Mouse (Mus musculus): ENCODE data around the gene Slc7a7.

Gene Slc7a7

DNA sequence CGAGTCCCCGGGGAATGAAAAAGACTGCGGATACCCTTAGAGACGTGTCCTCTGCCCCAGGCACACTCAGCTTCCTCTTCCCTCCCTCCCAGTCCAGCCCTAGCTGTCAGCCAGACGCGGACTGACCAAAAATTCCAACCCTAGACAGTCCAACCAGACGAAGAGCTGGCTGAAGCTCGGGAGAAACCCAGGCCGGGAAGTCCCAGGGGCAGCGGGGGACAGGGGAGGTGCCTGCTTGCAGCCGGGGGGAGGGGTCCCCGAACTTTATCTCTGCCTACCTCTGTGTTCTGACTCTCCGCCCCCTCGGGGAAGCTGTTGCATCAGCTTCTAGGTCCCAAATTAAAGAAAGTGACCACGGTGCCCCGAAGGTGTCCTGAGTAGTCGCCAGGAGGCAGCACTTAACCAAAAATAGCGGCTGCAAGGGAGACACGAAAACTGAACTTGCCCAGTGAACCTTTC, at the start of gene Slc7a7:
Gene Slc7a7 (minus strand): TSS at position 158 of the 459 bp plus-strand sequence.
- DNase-seq = peak; percentile 62

DNA sequence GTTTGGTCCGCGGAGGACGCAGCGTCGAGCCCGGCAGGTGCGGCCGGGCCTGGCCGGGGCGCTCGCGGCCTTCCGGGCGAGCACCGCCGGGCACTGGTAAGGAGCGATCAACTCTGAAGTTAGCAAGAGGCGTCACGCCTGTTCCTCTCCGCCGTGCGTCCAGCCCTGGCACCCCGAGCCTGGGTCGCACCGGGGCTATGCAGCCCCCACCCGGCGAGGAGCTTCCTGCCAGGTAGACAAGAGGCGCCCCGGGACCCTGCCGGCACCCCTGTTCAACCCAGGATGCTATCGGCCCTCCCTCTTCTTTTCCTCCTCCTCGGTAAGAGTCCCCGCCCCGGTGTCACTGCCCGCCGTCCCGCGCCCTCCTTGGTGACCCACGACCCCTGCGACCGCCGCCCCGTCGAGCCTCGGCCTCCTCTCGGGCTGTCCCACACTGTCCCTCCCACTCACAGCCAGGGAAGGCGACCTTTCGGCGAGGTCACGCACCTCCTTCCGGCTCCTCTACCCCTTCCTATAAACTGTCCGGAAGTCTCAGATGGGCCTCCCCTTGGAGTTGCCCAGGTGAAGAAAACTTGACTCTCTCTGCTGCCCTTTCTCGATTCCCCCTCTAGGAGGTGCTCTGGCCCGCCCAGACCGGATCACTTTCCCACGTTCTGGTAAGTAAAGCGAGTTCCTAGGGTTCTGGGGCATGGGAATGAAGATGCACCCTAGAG, 46.9 kb upstream of the Slc7a7 start:
- DNase-seq = peak; percentile 88

DNA sequence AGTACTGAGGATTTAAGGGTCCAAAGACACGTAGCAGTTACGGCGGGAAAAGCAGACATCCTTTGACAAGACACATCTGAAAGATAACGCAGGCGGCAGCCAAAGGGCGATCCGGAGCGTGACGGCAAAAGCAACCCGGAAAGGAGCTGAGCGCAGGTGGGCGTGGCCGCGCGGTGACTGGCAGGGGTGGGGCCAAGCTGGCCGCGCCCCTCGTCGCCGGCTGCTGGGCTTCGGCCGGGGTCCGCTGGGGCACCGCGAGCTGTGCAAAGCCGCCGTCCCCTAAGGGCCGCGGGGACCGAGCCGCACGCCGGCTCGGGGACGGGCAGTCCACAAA, 46.3 kb upstream of the Slc7a7 start, which contains the start of gene Lrp10:
Gene Lrp10 (plus strand): TSS at position 179 of the 334 bp plus-strand sequence.
- DNase-seq = peak; percentile 93

DNA sequence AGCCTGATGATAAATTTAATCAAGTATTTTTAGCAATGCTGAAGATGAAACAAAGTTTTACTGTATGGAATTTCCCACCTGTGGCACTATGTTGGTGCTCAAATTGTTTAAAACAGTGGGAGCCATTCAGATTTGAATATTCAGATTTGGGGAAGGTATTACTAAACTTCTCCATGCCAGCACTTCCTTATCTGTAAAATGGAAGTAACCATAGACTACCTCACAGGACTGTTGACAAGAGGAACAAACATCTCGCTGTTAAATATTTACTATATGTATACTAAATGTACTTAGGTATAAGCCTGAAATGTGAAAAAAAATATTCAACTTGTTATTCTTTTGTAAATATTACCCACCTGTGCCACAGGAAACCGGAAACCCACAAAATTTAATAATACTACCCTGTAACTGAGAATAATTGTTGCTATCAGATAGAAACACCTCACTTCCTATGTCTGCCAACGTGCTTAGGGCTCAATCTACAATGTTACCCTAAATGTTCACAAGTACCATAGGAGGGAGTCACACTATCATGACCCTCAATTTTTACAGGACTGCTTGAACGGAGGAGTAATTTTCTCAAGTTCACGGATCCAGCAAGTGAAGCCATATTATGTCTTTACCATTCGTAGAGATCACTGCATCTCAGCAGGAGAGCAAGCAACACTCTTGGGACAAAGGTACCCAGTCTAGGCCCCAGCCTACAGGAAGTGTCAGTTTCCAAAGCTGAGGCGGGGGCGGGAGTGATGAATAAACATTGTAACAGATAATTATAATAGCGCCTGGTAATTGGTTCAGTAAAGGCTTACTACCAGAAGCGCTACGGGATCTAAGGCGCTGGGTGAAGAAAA, 45.8 kb upstream of the Slc7a7 start:
- no peak for DNase-seq

DNA sequence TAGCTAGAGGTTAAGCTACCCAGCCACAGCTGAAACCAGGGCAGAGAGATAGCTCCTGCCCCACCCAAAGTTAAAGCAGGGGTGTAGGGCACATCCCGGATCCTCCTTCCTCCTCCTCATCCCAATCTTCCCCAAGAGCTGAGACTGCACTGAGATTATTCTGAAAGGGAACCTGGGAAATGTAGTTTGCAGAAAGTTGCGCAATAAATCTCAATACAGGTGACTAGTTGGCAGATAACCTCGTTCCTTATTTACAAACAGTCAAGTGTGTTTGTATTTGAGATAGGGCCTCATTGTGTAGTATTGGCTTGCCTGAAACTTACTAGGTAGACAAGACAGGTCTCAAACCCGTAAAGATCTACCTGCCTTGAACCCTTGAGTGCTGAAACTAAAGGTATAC, 44.6 kb upstream of the Slc7a7 start:
- DNase-seq = no peak

DNA sequence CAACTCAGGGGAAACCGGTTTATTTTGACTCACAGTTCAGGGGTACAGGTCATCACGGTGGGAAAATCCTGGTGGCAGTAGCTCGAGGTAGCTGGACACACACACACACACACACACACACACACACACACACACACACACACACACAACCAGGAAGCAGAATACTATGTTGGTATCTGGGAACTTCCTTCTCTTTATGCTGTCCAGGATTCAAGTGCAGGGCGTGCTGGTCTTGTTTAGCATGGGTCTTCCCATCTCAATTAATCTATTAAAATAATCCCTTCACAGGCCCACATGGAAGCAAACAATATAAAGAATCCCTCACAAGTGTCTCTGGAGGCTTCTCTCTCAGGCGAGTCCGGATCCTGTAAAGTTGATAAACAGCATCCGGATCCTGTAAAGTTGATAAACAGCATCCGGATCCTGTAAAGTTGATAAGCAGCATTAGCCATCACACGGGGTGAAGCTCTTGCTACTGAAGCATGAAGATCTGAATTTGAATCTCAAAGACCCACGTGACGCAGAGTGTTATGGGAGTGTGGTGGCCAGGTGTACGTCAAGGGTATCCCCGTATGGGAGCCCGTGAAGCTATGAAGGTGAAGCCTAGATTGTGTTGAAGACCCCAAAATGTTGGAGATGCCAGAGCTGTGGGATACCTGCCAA, 40.5 kb upstream of the Slc7a7 start:
- no peak for DNase-seq

DNA sequence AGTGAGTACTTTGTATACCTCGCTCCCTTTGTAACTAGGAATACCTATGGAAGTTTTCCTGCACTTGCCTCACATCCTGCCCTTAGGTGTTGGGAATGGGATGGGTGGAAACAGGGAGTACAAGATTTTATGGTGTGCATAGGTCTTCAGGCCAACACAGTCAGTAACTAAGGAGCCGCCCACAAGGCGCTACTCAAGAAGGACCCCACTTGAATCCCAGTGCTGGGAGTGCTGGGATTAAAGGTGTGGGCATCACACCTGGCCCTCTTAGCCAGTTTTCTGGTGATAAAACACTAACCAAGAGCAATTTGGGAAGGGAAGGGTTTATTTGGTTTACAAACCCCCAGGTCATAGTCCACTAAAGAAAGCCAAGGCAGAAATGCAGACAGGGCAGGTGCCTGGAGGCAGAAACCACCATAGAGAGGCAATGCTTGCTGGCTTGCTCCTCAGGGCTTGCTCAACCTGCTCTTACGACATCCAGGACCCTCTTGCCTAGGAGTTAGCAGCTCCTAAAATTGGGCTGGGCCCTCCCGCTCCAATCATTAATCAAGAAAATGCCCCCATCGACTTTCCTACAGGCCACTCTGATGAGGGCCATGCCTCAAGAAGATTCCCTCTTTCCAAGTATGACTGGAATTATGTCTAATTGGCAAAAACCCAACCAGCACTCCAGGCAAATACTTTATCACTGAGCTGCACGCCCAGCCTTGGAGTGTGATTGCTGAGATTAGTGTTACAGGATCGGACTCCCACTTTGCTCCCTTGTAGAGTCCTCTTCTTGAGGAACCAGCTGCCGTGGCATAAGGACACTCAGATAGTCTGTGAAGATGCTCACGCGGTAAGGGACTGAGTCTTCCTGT, 37.3 kb upstream of the Slc7a7 start:
- DNase-seq = no peak

DNA sequence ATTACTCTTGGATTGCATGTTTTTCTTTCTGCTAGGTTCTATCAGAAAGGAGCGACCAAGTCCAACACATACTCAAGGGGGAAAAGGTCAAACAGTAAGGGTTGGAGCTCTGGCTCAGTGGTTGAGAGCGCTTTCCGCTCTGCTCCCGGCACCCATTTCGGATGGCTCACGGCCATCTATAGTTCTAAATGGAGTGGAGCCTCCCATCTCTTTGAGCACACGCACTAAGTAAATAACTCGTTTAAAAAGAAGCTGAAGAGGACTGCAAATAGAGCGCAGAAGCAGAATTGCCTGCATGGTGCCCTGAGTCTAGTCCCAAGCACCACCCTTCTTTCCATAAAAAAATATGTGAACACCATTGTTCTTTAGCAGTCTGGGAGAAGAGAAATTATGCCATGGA, 36.0 kb upstream of the Slc7a7 start:
- DNase-seq = no peak

DNA sequence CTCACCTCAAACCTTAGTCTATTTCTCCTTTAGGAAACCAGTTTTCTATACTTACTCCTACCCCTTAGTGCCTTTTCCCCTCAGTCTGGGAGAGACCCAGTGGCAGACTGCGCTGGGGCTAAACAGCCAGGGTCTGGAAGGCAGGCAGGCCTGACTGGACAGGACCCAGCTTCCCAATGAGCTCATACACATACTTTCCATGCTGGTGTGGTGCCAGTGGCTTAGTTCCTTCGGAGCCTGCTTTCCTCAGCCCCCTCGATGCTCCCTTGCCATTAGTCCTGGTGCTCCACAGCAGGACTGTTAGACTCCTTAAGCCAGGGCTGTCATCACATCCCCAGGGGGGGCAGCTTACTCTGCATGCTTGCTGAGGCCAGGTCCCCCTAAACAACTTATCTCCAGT, 27.9 kb upstream of the Slc7a7 start:
- DNase-seq = peak; percentile 88

DNA sequence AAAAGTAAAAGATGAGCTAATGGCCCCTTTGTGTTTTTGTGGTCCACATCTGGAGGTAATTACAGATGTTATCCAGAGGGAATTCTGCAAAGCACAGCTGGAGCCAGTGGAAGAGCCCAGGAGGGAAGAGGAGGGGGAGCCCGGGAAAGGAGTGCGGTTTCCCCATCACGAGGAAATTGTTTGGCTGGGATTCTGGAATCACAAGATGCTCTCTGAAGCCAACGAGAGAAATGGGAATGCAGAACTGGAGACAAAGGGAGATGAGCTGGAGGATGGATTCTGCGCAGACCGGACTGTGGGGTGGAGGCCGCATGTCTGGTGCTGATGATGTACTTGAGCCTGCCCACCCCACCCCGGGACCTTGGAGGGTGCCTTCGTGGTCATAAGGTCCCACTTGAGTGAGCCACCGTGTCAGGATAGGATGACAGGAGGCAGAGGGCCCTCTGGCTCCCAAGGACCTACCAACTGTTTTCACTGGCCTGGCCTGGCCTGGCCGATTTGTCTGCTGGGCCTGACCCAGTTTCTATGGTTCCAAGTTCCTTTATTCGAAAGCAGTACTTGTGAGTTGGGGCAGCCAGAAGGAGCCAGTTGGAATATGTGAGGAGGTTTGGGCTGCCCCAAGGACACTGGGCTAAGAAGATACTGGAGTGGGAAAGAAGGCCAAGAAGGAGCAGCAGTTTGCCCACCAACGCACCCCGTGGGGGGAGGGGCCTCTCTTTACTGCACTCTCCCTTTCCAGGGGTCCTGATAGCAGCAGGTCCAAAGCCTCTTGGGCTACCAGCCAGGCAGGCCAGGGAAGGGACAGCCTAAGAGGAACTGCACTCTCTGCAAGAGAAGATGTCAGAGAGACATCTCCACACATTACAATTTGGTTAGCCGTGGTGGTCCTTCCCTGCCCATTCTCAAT, 26.4 kb upstream of the Slc7a7 start:
- DNase-seq = peak; percentile 82

DNA sequence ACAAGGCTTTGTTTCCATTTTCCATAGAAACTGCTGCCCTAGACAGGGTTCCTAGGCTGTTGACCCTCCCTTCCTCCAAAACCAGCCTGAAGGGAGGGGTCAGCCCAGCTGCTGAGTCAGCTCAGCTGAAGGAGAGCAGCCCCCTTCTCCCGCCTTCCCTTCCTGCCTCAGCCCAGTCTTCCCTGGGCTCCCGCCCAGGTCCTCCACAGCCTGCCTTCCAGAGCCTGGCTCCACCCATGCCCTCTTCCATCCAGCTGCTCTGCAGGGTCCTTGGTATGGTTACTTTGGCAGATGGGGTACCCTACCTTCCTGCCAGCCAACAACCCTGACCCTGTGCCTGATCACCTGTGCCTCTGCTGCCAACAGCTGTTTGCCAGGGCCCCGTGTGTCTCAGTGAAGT, 25.6 kb upstream of the Slc7a7 start:
- peak; percentile 87 for DNase-seq

DNA sequence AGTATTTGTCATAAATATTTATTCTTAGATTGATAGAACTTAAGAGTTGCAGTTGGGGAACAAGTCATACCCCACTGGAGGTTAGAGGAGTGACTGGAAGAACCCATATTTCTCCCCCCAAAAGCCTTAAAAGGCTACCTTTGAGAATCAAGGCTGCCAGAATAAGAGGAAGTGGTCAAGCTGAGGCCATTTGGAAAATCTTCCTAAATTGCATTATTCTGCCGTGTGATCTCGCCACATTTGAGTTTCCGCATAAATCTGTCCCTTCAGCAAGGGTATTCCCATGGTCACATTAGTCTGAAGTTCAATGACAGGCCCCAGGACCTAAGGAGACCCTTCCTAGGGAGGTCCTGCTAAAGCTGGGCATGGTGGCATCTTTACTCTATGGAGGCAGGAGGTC, 25.0 kb upstream of the Slc7a7 start:
- no peak for DNase-seq

DNA sequence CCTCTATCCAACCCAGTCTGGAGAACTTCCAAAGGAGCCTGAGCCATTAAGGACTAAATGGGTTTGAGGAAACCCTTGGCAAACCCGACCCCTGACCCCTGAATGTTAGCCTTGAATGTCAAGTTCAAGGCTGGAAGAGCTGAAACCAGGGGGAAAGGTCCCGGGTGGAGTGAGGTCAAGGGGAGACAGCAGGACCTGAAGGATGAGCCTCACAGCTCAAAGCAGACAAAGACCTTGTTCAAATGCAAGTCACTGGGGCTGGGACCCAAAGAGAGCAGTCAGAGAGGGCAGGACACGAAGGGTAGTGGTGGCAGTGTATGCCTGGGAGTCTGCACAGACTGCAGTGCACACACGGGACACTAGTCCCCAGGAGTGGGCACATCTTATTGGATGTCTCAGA, 23.8 kb upstream of the Slc7a7 start:
- no peak for DNase-seq

DNA sequence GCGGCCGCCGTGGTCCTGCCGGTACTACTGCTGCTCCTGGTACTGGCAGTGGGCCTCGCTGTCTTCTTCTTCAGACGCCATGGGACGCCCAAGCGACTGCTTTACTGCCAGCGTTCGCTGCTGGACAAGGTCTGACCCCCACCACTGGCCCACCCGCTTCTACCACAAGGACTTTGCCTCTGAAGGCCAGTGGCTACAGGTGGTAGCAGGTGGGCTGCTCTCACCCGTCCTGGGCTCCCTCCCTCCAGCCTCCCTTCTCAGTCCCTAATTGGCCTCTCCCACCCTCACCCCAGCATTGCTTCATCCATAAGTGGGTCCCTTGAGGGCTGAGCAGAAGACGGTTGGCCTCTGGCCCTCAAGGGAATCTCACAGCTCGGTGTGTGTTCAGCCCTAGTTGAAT, 23.0 kb upstream of the Slc7a7 start:
- DNase-seq = no peak

DNA sequence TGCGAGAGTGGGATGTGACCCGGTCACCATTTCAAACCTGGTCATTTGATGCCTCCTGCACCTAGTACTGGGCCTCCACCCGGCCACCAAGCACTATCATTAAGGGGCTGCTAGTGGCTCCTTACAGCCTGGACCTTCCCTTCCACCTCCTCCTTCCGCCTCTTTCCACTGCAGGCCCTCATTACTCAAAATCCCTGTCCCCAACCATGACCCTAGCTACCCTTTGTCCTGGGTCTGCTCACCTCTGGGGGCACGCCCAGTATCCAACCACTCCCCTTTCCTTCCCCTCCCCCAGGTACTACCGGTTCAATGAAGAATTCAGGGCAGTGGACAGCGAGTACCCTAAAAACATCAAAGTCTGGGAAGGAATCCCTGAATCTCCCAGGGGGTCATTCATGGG, 22.0 kb upstream of the Slc7a7 start:
- no peak for DNase-seq

DNA sequence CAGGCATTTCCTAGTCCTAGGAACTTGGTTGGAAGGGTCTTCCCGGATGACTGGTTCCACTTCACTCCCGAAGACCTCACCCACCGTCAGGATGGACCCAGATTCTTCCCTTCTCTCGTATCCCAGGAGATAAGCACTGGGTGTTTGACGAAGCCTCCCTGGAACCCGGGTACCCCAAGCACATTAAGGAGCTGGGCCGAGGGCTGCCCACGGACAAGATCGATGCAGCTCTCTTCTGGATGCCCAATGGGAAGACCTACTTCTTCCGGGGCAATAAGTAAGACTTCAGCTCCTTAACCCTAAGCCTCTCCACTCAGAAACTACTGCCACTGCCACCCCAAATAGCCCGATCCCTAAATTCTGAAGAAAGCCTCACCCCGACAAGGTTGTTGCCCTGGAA, 21.6 kb upstream of the Slc7a7 start:
- no peak for DNase-seq

DNA sequence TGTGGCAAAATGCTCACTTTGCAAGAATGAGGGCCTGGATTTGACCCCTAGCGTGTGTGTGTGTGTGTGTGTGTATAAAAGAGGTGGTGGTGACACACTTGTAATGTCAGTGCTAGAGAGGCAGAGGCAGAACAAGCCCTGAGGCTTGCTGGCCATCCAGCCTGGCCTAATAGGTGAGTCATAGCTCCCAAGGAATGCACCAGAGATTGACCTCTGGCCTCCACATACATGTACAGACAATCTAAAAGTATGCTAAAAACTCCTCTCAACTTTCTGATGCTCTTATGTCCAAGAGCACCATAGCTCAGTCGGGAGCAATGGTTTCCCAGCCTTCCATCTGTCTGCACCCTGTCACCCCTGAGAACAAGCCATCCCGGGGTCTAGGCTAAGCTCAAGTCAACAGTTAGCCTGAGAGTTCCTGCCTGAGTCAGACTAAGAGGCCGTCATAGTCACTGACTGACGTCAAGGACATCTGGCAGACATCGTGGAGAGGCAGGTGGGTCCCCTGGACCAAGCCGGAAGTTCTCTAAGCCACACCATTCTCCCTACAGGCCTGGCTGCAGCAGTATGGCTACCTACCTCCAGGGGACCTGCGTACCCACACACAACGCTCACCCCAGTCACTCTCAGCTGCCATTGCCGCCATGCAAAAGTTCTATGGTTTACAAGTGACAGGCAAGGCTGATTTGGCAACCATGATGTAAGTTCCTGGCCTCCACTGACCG, 17.8 kb upstream of the Slc7a7 start:
- DNase-seq = no peak

DNA sequence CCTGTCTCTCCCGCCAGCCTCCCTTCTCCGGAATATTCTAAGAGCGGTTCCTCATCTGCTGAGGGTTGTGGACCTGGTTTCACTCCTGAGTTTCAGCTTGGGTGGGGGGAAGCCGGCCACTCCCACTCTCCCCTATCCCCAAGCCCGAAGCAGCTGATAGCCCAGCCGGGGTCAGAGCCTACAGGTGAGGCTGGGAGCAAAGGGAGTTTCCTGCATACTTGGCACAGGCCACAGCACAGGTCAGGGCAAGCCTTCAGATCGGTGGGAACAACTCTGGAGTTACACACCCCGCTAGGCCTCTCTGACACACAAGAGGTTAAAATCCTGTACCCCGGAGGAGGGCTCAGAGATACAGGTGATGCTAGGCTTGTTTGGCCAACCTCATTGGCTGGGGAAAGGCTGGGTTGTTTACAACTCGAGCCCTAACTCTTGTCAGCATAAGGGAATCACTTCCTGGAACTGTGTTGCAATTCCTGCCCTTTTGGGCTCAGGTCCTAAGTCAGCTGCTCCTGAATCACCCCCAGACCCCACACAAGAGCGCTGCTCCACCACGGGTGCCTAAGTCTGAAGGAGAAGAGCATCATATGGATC, 16.5 kb upstream of the Slc7a7 start:
- DNase-seq = peak; percentile 66

DNA sequence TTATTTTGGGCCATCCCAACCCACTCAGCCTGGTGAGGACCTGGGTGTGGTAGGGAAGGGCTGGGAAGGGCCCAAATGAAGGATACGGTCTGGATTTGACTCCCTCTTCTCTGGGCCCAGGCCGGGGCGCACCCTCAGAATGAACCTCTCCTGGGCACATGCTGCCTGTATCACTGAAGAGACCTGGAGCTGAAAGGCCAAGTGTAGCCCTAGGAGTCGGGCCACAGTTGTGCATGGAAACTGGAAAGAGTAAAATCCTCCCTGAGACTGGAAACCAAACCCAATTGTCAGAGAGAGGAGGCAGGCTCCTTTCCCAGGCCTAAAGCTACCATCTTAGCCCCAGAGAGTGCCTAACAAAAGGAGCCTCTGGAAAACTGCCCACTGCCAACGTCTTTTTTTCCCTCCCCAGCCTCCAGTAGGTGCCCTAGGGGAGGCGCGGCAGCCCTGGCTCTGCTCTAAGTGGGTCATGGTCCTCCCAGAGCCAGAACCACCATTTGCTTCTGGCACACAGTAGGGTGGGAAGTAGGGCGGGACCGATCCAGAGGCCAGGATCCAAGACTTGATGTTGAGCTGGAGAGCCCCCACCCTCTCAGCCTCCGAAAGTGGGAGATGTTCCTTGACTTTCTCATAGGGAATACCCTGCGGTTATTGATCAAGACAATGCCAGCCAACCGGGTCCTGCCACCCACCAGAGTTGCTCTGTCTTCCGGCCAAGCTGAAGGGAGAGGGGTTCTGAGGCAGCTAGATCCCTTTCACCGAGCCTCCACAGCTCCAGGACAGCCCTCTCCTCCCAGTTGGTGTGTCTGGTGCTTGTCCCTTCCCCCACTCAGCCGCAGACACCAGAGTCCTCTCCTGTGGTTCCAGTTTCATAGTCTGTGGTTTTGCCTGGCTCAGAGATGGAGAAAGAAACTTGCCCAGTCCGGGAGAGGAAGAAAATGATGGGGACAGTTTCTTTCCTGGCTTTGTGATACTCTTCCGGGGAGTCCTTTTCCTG, 15.6 kb upstream of the Slc7a7 start:
- peak; percentile 67 for DNase-seq
